Mouse (Mus musculus) 3134 (cell line): ENCODE results near the gene Mpzl3.

ENCODE experiments used
- DNase-seq: peaks from one replicate; pipeline ENCODE4 v3.0.0-alpha.2; 2011; ENCODE audit warnings: low spot score; ENCODE audit not compliant: insufficient read length; ENCODE audit errors: extremely low read depth

Gene Mpzl3

DNA sequence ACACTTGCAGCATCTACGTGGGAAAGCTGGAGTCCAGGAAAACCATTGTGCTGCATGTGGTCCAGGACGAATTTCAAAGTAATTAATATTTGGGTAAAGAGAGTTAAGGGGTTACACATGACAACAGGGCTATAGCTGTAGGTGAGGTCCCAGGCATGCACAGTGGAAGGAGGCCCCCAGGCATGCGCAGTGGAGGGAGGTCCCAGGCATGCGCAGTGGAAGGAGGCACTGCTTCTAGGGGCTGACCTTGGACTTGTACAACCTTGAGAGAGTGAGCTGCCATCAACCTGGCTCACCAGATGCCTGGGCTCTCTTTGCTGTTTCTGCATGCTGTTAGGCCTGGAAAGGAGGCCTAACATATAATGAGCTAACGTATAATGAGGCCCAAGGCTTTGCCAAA lies 42.9 kb downstream of the Mpzl3 start:
- no peak for DNase-seq

DNA sequence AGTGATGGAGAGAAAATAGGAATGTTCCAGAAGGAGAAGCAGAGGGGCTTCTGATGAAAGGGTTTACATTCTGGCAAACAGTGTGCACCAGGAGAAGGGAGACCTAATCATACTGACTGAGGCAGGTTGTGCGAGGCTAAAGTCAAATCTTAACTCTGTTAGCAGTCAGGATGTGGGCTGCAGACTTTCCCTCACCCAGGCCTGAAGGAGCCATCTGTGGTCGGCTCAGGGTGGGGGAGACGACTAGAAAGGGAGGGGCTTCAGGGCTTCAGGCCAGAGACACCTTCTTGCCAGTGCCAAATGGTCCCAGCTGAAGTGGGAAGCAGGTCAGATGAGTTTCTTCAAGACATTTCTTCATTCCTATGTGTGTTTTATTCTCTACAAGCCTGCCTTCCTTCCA lies 43.4 kb downstream of the Mpzl3 start:
- DNase-seq, result no peak

- no peak for DNase-seq
Measured at GRCm38 (mm10) chr9:45102528-45102927, 47.5 kb downstream of the Mpzl3 start.

GRCm38 (mm10) chr9:45103211-45103979 lies 48.4 kb downstream of the Mpzl3 start:
- no peak for DNase-seq

DNA sequence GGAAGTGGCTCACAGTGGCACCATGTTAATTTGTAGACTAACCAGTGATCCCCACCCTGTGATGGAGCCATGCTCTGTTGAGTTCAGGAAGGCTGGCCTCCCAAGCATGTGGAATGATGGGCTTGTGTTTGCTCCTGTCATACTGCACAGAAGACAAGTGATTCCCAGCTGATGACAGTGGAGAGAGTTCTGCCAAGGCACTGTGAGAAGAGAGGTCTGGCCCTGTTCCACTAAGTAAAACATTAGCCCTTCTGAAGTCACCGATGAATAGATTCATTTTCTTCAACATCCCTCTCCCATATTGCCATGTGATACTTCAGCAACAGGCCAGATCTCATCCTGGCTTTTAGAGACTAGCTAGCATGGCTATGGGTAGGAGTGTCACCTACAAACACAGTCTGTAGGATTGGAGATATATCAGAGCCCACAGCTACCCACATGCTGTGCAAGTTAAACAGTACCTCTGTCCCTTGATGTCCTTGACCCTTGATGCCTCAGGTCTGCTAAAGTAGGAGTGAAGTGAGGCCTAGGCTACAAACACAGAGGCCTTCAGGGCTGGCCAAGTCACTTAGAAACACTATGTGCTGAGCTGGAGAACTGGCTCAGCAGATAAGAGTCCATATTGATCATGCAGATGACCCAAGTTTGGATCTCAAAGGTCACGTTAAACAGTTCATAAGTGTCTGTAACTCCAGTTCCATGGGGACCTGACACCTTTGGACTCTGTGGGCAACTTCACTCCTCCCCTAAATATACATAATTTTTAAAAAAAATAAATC lies 50.8 kb downstream of the Mpzl3 start:
- no peak for DNase-seq

DNA sequence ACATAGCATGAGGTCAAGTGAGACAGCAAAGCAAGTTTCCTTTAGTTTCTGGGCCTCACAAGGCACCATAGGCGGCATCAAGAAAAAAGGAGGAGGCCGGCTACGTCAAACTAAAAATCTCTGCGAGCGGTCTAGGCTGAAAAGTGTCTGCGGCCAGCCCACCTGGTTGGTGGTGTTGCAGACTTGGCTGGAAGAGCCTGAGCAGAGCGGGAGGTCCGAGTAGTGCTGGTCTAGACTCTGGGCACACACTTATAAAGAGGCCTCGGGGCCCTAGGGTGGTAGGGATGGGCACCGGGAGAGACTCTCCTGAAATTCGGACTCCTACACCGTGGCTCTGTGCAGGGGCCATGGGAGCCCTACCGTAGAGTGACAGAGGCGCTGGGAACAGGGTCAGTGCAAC lies 60.7 kb downstream of the Mpzl3 start:
- DNase-seq, result no peak

GRCm38 (mm10) chr9:45116819-45117218 lies 61.8 kb downstream of the Mpzl3 start:
- DNase-seq, result no peak

DNA sequence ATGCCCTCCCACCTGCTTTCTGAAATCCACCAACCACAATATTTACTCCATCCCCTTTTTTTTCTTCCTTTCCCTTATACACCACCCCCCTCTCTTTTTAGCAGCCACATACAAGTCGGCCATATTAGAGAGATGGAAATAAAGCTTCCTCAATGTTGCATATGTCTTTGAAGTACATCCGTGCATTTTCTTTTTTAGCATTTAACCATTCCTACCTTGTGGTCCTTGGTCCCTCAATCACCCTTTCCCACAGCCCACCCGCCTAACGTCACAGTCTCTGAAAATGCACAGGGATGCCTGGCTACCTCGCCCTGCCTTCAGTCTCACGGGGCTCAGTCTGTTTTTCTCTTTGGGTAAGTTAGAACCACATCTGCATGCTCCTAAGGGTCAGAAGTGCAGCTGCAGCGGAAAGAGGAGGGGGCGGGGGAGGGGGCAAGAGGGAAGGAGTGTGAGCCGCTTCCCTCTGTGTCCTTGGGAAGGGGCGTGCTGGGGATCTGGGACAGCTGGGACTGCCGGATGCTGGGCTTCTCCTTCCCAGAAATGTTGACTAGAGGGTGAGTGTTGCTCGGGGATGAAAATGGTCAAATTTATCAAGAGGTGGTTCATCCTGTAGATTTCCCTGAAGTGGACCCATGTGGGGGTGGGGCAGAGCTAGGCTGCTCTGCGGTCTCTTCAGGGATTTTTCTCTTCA lies 62.9 kb downstream of the Mpzl3 start, which contains the start of gene Scn2b:
Gene Scn2b (plus strand): TSS at position 42 of the 691 bp plus-strand sequence.
- DNase-seq, result no peak

DNA sequence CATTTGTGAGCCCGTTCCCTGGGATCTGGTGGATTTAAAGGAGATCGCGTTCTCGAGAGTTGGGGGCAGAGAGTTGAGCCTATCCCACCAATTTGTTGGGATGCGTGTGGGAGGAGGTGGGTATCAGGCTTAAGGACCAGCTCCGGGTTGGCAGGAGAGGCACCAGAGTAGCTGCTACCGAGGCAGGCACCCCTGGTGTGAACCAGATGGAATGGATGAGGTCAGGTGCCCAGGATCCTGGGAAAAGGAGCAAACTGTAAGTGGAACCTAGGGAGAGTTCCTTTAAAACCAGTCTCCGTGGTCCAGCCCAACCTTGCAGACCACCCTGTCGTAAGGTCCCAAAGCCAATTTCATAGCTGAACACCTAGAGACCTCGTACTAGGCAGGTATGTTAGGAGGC lies 63.6 kb downstream of the Mpzl3 start:
- DNase-seq, result no peak

- DNase-seq, result no peak
Measured at GRCm38 (mm10) chr9:45119316-45119953, 64.4 kb downstream of the Mpzl3 start.

GRCm38 (mm10) chr9:45119954-45120530 lies 65.1 kb downstream of the Mpzl3 start:
- no peak for DNase-seq

- no peak for DNase-seq
Measured at GRCm38 (mm10) chr9:45120567-45120966, 65.6 kb downstream of the Mpzl3 start.

- no peak for DNase-seq
Measured at GRCm38 (mm10) chr9:45121001-45121400, 66.0 kb downstream of the Mpzl3 start.

GRCm38 (mm10) chr9:45121769-45122168 lies 66.8 kb downstream of the Mpzl3 start:
- DNase-seq, result no peak

- no peak for DNase-seq
Measured at GRCm38 (mm10) chr9:45122209-45122761, 67.3 kb downstream of the Mpzl3 start.

DNA sequence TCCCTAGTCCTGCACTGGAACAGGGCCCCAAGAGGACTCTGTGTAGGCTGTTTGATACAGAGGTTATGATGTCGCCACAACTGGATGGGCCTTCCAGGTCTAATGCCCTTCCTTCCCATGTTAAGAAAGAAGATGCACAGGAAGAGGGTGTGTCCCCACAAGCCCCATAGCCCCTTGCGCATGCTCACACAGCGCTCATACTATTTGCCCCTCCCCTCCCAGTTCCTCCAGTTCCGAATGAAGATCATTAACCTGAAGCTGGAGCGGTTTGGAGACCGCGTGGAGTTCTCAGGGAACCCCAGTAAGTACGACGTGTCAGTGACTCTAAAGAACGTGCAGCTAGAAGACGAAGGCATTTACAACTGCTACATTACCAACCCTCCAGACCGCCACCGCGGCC lies 70.2 kb downstream of the Mpzl3 start:
- no peak for DNase-seq

DNA sequence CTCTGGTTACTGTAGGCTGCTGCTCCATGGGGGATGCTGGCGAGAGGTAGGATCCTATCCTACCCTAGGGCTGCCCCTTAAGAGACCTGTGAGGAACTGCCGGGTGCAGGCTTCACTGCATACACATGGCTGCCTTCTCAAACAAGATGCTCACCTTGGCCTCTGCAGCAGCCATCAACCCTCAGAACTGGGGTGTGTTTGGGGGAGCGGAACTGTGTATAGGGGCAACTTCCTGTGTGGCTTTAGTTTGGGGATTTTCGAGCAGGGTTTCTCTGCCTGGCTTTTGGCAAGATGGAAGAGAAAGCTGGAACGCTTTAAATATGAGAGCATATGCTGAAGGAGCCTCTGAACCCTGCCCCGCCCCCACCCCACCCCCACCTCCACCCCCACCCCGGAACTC lies 72.0 kb downstream of the Mpzl3 start:
- DNase-seq, result no peak
